Mouse (Mus musculus) G1E (cell line): Measurements from ENCODE around the gene Arhgef6. TPM values are rescaled to one million over a fixed set of nuclear protein-coding genes. Genes with fewer than 3 reads are reported as not detected.

Experiments
- ATAC-seq: 2 replicates; pipeline ENCODE4 v1.8.0; 2016; ENCODE audit warnings: mild to moderate bottlenecking; ENCODE audit not compliant: insufficient number of reproducible peaks, poor library complexity, low FRiP score, severe bottlenecking; ENCODE audit errors: extremely low read depth
- DNase-seq: peaks from one replicate; pipeline ENCODE4 v3.0.0; 2012; ENCODE audit warnings: low spot score
- H3K27me3 ChIP-seq: 2 replicates; pipeline ENCODE4 v1.6.1; 2012; ENCODE audit warnings: mild to moderate bottlenecking, low read length, inconsistent platforms; ENCODE audit not compliant: insufficient read depth
- H3K36me3 ChIP-seq: replicated peaks from 2 replicates; pipeline ENCODE3; 2012; ENCODE audit warnings: mild to moderate bottlenecking, inconsistent platforms
- H3K4me1 ChIP-seq: 2 replicates; pipeline ENCODE4 v1.6.1; 2012; ENCODE audit warnings: low read depth, low read length, inconsistent platforms, mixed read lengths; ENCODE audit not compliant: insufficient read depth
- H3K4me3 ChIP-seq: 2 replicates; pipeline ENCODE4 v1.5.1; 2012; ENCODE audit warnings: low read depth, mild to moderate bottlenecking, inconsistent platforms, low read length, moderate library complexity, mixed read lengths
- H3K9me3 ChIP-seq: replicated peaks from 2 replicates; pipeline ENCODE4 v1.6.1; 2012; ENCODE audit warnings: inconsistent platforms
- CTCF ChIP-seq: IDR thresholded peaks from 2 replicates; pipeline ENCODE4 v1.5.1; 2012; ENCODE audit warnings: low read depth, low read length, inconsistent platforms, mixed read lengths
- GATA1 ChIP-seq: IDR thresholded peaks from 2 replicates; pipeline ENCODE4 v1.6.1; 2012; ENCODE audit warnings: borderline replicate concordance, low read length, inconsistent platforms, mixed read lengths
- GATA2 ChIP-seq: IDR thresholded peaks from 2 replicates; pipeline ENCODE4 v1.6.1; 2012; ENCODE audit warnings: low read depth, low read length, inconsistent platforms, borderline replicate concordance
- POLR2AphosphoS5 ChIP-seq: IDR thresholded peaks from 2 replicates; pipeline ENCODE4 v1.6.1; 2012; ENCODE audit warnings: low read depth, low read length, inconsistent platforms; ENCODE audit not compliant: insufficient replicate concordance
- TAL1 ChIP-seq: conservative IDR thresholded peaks from 2 replicates; pipeline ENCODE4 v1.6.1; 2012; ENCODE audit warnings: low read depth, low read length, inconsistent platforms, mixed read lengths
- polyA plus RNA-seq: library from polyadenylated mRNA; stranded (reverse); fragments of >175 nt; gene quantifications from 2 replicates; pipeline ENCODE4 v1.2.3, GENCODE M21; 2012
- total RNA-seq, 2 experiments: library from RNA; stranded (forward) in 1 of 2; stranded (reverse) in 1 of 2; fragments of 200-1000 nt in 1 of 2; fragments of >200 nt in 1 of 2; fragmentation: Nextera tagmentation in 1 of 2; gene quantifications; 2 replicates each; pipeline ENCODE4 v1.2.3; 2014 to 2017

Arhgef6 gene
- total and polyA plus RNA-seq, 3 experiments: 0.25 to 7.2 (median 1.1) TPM

- no peak overlapping the region for H3K4me3 ChIP-seq
- H3K27me3 ChIP-seq: no peaks in the 10 kb centered on the region
- H3K36me3 ChIP-seq: peaks cover 25% of the 10 kb centered on the region
- H3K4me1 ChIP-seq: peaks cover 16% of the 10 kb centered on the region; the same call in 1 of the 2 replicates
- no peaks in the 10 kb centered on the region for H3K9me3 ChIP-seq
- no peak for DNase-seq
- TF ChIP-seq CTCF (no peak), GATA1 (no peak), GATA2 (no peak), TAL1 (no peak)
- no peak for ATAC-seq
These were observed 34.4 kb upstream of the Arhgef6 start for GRCm38 (mm10) chrX:57372965-57373364.

- no peaks in the 10 kb centered on the region for H3K27me3 ChIP-seq
- H3K4me3 ChIP-seq: no peak overlapping the region
- no peak for TF ChIP-seq GATA1
- TF ChIP-seq TAL1: peak; percentile 74
- TF ChIP-seq GATA2: no peak
- TF ChIP-seq CTCF: no peak
- no peaks in the 10 kb centered on the region for H3K9me3 ChIP-seq
- H3K4me1 ChIP-seq: peaks cover 23% of the 10 kb centered on the region
- ATAC-seq: peak; percentile 93
- no peaks in the 10 kb centered on the region for H3K36me3 ChIP-seq
- peak; percentile 37 for DNase-seq
These were observed 26.5 kb upstream of the Arhgef6 start for GRCm38 (mm10) chrX:57364891-57365569.

GRCm38 (mm10) chrX:57359316-57359715, 20.8 kb upstream of the Arhgef6 start:
- H3K4me3 ChIP-seq: no peak overlapping the region
- no peaks in the 10 kb centered on the region for H3K27me3 ChIP-seq
- no peak for ATAC-seq
- no peak for DNase-seq
- no peaks in the 10 kb centered on the region for H3K9me3 ChIP-seq
- no peaks in the 10 kb centered on the region for H3K36me3 ChIP-seq
- peaks cover 10% of the 10 kb centered on the region for H3K4me1 ChIP-seq
- TF ChIP-seq CTCF (no peak), GATA2 (no peak), POLR2AphosphoS5 (no peak), GATA1 (no peak), TAL1 (no peak)

- ATAC-seq (no peak), DNase-seq (no peak)
- no peaks in the 10 kb centered on the region for H3K36me3 ChIP-seq
- TF ChIP-seq CTCF: no peak
- TF ChIP-seq TAL1: no peak
- no peak for TF ChIP-seq GATA1
- TF ChIP-seq GATA2: no peak
- no peak for TF ChIP-seq POLR2AphosphoS5
- H3K9me3 ChIP-seq: no peaks in the 10 kb centered on the region
- peaks cover 7% of the 10 kb centered on the region; the same call in 1 of the 2 replicates for H3K4me1 ChIP-seq
- no peak overlapping the region for H3K4me3 ChIP-seq
- H3K27me3 ChIP-seq: no peaks in the 10 kb centered on the region
These were observed 691 bp upstream of the Arhgef6 start for GRCm38 (mm10) chrX:57339220-57339619.

GRCm38 (mm10) chrX:57337582-57337981, 947 bp downstream of the Arhgef6 start:
- no peak for DNase-seq
- peaks cover 7% of the 10 kb centered on the region; the same call in 1 of the 2 replicates for H3K4me1 ChIP-seq
- H3K27me3 ChIP-seq: no peaks in the 10 kb centered on the region
- ATAC-seq: no peak
- H3K4me3 ChIP-seq: no peak overlapping the region
- no peaks in the 10 kb centered on the region for H3K9me3 ChIP-seq
- TF ChIP-seq CTCF: no peak
- TF ChIP-seq POLR2AphosphoS5: no peak
- TF ChIP-seq GATA1: no peak
- no peak for TF ChIP-seq TAL1
- TF ChIP-seq GATA2: no peak
- no peaks in the 10 kb centered on the region for H3K36me3 ChIP-seq

- peaks cover 7% of the 10 kb centered on the region; the same call in 1 of the 2 replicates for H3K4me1 ChIP-seq
- no peaks in the 10 kb centered on the region for H3K27me3 ChIP-seq
- H3K9me3 ChIP-seq: no peaks in the 10 kb centered on the region
- no peaks in the 10 kb centered on the region for H3K36me3 ChIP-seq
- TF ChIP-seq GATA2 (no peak), TAL1 (no peak), POLR2AphosphoS5 (no peak), CTCF (no peak), GATA1 (no peak)
- no peak overlapping the region for H3K4me3 ChIP-seq
- DNase-seq (no peak), ATAC-seq (no peak)
These were observed 1.6 kb downstream of the Arhgef6 start for GRCm38 (mm10) chrX:57336958-57337357.
